Mouse (Mus musculus) embryonic facial prominence, embryonic 11.5 days (tissue): ENCODE results near the gene Dyrk1a. TPM values are rescaled to one million over a fixed set of nuclear protein-coding genes. Genes with fewer than 3 reads are reported as not detected.

Experiments used
- ATAC-seq: fragments of 200-750 bp; cut with Nextera tagmentation; replicated peaks from 2 replicates; pipeline ENCODE4 v1.8.0; 2017; ENCODE audit warnings: low read depth; ENCODE audit not compliant: insufficient number of reproducible peaks, low FRiP score, low TSS enrichment
- DNase-seq: peaks from one replicate; pipeline ENCODE4 v3.0.0-alpha.2; 2015; ENCODE audit warnings: low spot score
- H3K27ac ChIP-seq: fragments of 300-500 bp; sonication (generic); replicated peaks from 2 replicates; pipeline ENCODE4 v1.5.1; 2014; ENCODE audit warnings: mild to moderate bottlenecking, low read depth, low read length, control low read depth
- H3K27me3 ChIP-seq: fragments of 300-500 bp; sonication (generic); 2 replicates; pipeline ENCODE4 v1.6.1; 2014; ENCODE audit warnings: mild to moderate bottlenecking, low read length, moderate library complexity, mixed read lengths; ENCODE audit not compliant: control insufficient read depth, insufficient read depth
- H3K36me3 ChIP-seq: fragments of 300-500 bp; sonication (generic); replicated peaks from 2 replicates; pipeline ENCODE4 v1.6.1; 2014; ENCODE audit warnings: low read depth, mild to moderate bottlenecking, low read length, moderate library complexity, mixed read lengths; ENCODE audit not compliant: control insufficient read depth, insufficient read depth
- H3K4me1 ChIP-seq: fragments of 300-500 bp; sonication (generic); 2 replicates; pipeline ENCODE4 v1.6.1; 2014; ENCODE audit warnings: low read length, mixed read lengths; ENCODE audit not compliant: control insufficient read depth, insufficient read depth
- H3K4me2 ChIP-seq: fragments of 300-500 bp; sonication (generic); 2 replicates; pipeline ENCODE4 v1.6.1; 2014; ENCODE audit warnings: low read depth, mild to moderate bottlenecking, control low read depth, low read length, moderate library complexity
- H3K4me3 ChIP-seq: fragments of 300-500 bp; sonication (generic); 2 replicates; pipeline ENCODE4 v1.5.1; 2014; ENCODE audit warnings: low read depth, low read length, control low read depth
- H3K9ac ChIP-seq: fragments of 300-500 bp; sonication (generic); replicated peaks from 2 replicates; pipeline ENCODE4 v1.6.1; 2014; ENCODE audit warnings: mild to moderate bottlenecking, control low read depth, low read length
- H3K9me3 ChIP-seq: fragments of 300-500 bp; sonication (generic); replicated peaks from 2 replicates; pipeline ENCODE4 v1.6.1; 2016; ENCODE audit warnings: mild to moderate bottlenecking, low read length, inconsistent platforms, mixed read lengths; ENCODE audit not compliant: control insufficient read depth
- WGBS: fragments of 180-500 bp; shearing (Covaris S2); extraction: QIAGEN DNeasy Blood & Tissue Kit; methylation state at CpG from one replicate; pipeline ENCODE4 v1.1.7; 2014; 5-methylcytosine and 5-hydroxymethylcytosine counted together
- polyA plus RNA-seq: library from polyadenylated mRNA; unstranded; fragments of >200 nt; fragmentation: Nextera tagmentation; extraction: Ambion mirVana; gene quantifications from 2 replicates; pipeline ENCODE4 v1.2.1, GENCODE M21; 2014

Dyrk1a gene
- polyA plus RNA-seq, 1 experiment from 2014 or later: 13.6 TPM

DNA sequence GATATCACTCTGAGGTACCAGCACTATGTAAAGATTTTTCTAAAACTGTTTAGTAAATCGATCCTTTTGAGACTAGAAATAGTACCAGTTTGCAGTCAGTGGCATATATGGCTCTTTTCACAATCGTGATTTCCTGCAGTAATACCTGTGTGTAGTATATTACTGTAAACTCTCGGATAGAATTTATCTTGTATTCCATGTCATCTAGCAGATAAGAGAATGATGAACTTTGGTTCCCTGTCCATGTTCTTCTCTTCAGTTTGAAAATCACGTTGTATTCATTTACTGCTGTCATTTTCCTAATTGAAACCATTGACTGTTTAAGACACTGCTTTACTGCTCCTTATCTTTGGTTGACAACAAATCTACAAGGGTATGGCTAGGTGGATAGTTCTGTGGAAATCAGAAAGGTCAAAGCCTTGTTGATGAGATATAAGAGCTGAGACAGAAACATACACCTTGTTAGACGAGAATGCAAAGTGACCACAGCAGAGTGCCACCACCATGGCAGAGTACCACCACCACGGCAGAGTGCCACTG is 62.7 kb downstream of the Dyrk1a start:
- Histone ChIP-seq H3K27me3 (no peaks in the 10 kb centered on the region), H3K27ac (no peak overlapping the region), H3K4me1 (no peaks in the 10 kb centered on the region), H3K9me3 (no peaks in the 10 kb centered on the region), H3K4me3 (no peak overlapping the region), H3K4me2 (no peak overlapping the region), H3K36me3 (no peaks in the 10 kb centered on the region), H3K9ac (no peak overlapping the region)
- 74% methylated on average over 6 of the region's 6 CpGs for WGBS
- ATAC-seq (no peak), DNase-seq (no peak)

DNA sequence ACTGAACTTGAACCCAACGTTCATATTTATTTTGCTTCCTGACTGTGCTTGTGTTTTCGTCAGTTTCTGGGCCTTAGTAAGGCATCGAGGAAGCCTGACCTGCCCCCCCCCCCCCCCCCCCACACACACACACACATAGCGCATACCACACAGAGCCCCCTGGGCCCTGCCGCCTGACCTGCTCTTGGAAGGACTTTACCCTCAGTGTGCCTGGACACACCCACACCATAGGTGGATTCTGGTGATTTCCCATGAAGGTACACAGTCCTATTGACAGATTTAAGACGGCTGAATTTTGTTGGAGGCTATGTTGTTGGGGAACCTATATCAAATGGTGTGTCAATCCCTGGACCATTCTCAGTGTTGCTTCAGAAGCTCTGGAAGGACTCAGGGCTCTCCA is 63.2 kb downstream of the Dyrk1a start:
- no peak for DNase-seq

DNA sequence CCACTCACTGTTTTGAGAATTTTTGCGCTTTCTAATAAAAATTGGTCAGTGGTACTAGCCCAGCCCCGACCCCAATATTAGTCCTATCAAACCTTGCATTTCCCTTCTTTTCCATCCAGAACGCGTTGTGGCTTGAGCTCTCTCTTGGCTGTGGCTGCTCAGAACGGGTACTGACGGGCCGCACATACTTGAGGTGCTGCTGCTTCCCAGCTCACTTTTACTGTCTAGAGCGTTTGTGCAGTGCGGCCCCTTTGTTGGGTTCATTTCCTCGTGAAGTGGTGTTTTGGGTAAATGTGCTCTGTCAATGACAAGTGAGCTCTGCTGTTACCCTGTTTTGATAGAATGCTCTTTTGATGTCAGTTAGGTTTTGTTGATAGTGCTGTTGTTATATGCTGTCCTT is 67.6 kb downstream of the Dyrk1a start:
- 73% methylated on average over 10 of the region's 10 CpGs for WGBS
- ATAC-seq (no peak), DNase-seq (no peak)
- H3K4me1 ChIP-seq: no peaks in the 10 kb centered on the region
- H3K27ac ChIP-seq: no peak overlapping the region
- H3K4me3 ChIP-seq: no peak overlapping the region
- no peaks in the 10 kb centered on the region for H3K9me3 ChIP-seq
- no peak overlapping the region for H3K4me2 ChIP-seq
- no peaks in the 10 kb centered on the region for H3K27me3 ChIP-seq
- no peak overlapping the region for H3K9ac ChIP-seq
- H3K36me3 ChIP-seq: no peaks in the 10 kb centered on the region

More for the DNA sequence above, 63.2 kb downstream of the Dyrk1a start:
- H3K9ac ChIP-seq: no peak overlapping the region
- H3K4me3 ChIP-seq: no peak overlapping the region
- H3K36me3 ChIP-seq: no peaks in the 10 kb centered on the region
- no peak for ATAC-seq
- no peaks in the 10 kb centered on the region for H3K27me3 ChIP-seq
- H3K27ac ChIP-seq: no peak overlapping the region
- H3K9me3 ChIP-seq: no peaks in the 10 kb centered on the region
- no peak overlapping the region for H3K4me2 ChIP-seq
- WGBS: 60% methylated on average over 5 of the region's 6 CpGs
- no peaks in the 10 kb centered on the region for H3K4me1 ChIP-seq

DNA sequence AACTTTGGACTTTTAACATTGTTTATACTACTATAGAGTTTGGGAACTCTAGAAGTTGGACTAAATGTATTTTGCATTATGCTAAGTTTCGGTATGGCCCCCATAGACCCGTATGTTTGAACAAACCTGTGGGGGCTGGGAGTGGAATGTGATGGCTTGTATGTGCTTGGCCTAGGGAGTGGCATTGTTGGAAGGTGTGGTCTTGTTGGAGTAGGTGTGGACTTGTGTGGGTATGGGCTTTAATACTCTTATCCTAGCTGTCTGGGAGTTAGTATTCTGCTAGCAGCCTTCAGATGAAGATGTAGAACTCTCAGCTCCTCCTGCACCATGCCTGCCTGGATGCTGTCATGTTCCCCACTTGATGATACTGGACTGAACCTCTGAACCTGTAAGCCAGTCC is 72.0 kb downstream of the Dyrk1a start:
- no peak overlapping the region for H3K4me3 ChIP-seq
- H3K27ac ChIP-seq: no peak overlapping the region
- no peak for ATAC-seq
- H3K36me3 ChIP-seq: no peaks in the 10 kb centered on the region
- no peaks in the 10 kb centered on the region for H3K27me3 ChIP-seq
- no peak overlapping the region for H3K4me2 ChIP-seq
- no peak for DNase-seq
- no peaks in the 10 kb centered on the region for H3K4me1 ChIP-seq
- 97% methylated on average over 2 of the region's 2 CpGs for WGBS
- no peak overlapping the region for H3K9ac ChIP-seq
- no peaks in the 10 kb centered on the region for H3K9me3 ChIP-seq

DNA sequence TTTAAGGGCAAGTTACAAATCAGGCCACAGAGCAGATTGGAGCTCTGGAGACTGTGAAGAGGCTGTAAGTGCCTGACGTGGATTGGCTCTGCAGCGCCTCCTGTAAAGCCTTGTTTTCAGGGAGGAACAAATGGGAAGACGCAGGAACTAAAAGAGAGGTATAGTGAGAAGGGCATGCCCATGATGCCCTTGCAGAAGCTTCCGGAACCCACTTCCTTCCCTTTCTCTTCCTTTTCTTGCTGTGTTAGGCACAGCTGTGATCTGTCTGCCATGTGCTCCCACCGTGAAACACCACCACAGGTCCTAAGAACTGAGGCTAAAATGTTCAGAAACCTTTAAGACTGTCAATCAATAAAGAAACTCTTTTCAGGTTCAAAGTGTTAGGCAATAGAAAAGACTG is 77.3 kb downstream of the Dyrk1a start:
- 78% methylated on average over 5 of the region's 5 CpGs for WGBS
- H3K4me3 ChIP-seq: no peak overlapping the region

DNA sequence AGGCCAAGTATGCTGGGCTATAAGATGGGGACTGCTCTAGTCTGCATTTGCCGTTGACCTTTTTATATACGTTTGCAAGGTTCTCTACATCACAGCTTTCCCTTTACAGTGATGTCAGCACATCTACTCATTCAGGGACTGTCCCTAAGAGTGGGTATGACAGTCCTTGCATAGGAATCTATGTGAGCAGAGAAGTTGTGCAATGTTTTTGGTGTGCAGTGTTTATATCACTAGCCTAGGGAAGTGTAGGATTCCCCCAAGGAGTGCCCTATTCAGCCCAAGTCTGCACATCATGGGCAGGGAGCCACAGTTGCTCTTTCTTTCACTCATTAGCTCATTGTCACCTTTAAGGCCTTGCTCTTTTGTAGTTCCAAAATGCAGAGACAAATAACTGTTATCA is 78.1 kb downstream of the Dyrk1a start:
- H3K4me3 ChIP-seq: no peak overlapping the region
- no peaks in the 10 kb centered on the region for H3K4me1 ChIP-seq
- no peaks in the 10 kb centered on the region for H3K9me3 ChIP-seq
- H3K9ac ChIP-seq: no peak overlapping the region
- no peak for DNase-seq
- H3K4me2 ChIP-seq: no peak overlapping the region
- WGBS: 95% methylated on average over 2 of the region's 2 CpGs
- ATAC-seq: no peak
- H3K27me3 ChIP-seq: no peaks in the 10 kb centered on the region
- no peaks in the 10 kb centered on the region for H3K36me3 ChIP-seq
- H3K27ac ChIP-seq: no peak overlapping the region

More for the DNA sequence above, 77.3 kb downstream of the Dyrk1a start:
- no peaks in the 10 kb centered on the region for H3K36me3 ChIP-seq
- H3K4me1 ChIP-seq: no peaks in the 10 kb centered on the region
- DNase-seq (no peak), ATAC-seq (no peak)
- H3K9ac ChIP-seq: no peak overlapping the region
- no peak overlapping the region for H3K4me2 ChIP-seq
- H3K27ac ChIP-seq: no peak overlapping the region
- H3K9me3 ChIP-seq: no peaks in the 10 kb centered on the region
- H3K27me3 ChIP-seq: no peaks in the 10 kb centered on the region

DNA sequence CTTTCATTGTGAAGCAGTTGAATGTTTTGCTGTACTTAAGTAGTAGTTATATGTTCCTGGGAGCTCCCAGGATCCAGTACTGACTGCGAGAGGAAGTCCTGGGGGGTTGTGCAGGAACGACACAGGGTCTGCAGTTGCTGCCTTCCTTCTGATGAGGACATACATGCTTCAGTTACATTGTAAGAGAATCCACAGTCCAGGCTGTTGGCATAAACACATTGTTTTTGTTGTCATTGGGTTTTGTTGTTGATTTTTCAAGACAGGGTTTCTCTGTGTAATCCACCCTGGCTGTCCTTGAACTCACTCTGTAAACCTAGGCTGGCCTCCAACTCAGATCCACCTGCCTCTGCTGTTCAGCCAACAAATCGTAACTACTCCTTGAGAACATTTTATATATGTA is 80.1 kb downstream of the Dyrk1a start:
- no peak overlapping the region for H3K27ac ChIP-seq
- H3K4me2 ChIP-seq: no peak overlapping the region
- H3K4me3 ChIP-seq: no peak overlapping the region
- no peak for ATAC-seq
- DNase-seq: no peak
- no peaks in the 10 kb centered on the region for H3K9me3 ChIP-seq
- no peaks in the 10 kb centered on the region for H3K36me3 ChIP-seq
- WGBS: 80% methylated on average over 3 of the region's 3 CpGs
- no peak overlapping the region for H3K9ac ChIP-seq
- no peaks in the 10 kb centered on the region for H3K4me1 ChIP-seq
- H3K27me3 ChIP-seq: no peaks in the 10 kb centered on the region

DNA sequence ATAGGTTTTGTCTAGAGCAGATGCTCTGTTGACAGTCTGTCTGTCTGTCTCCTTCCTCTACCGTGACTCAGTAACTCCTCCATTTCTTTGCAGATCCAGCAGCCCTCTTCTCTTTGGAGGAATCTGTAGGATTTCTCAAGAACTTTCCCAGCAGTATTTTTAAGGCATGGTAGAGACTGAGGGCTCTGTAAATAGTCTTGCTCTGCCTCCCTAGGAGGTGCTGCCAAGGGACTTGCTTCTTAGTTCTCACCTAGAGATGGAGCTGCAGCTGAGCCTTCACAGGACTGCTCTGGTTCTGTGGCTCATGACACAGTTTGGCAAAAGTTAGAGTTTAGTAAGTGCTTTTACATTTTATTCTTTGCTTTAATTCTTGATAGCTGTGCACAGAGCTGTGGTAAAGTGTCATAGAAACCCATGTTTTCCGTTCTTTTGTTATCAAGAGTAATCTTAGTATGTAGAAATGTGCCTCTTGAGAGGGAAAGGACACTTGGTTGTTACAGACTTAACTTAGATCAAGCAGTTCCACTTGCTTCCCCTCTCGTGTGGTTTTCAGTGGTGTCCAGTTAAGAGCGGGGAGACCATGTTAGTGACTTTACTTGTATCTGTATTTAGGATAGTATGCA is 82.4 kb downstream of the Dyrk1a start:
- Histone ChIP-seq H3K4me3 (no peak overlapping the region), H3K9me3 (no peaks in the 10 kb centered on the region), H3K27me3 (no peaks in the 10 kb centered on the region), H3K9ac (no peak overlapping the region), H3K27ac (no peak overlapping the region), H3K36me3 (no peaks in the 10 kb centered on the region), H3K4me2 (no peak overlapping the region), H3K4me1 (no peaks in the 10 kb centered on the region)
- DNase-seq (no peak), ATAC-seq (no peak)
- 83% methylated on average over 4 of the region's 4 CpGs for WGBS
